Mouse (Mus musculus) spleen, postnatal 4 days (tissue): ENCODE measurements around the gene E130311K13Rik.

ENCODE experiments used
- DNase-seq, 2 experiments: peaks; one replicate each; pipeline ENCODE4 v3.0.0; 2022; ENCODE audit warnings: low spot score in 2 of 2

E130311K13Rik gene

DNA sequence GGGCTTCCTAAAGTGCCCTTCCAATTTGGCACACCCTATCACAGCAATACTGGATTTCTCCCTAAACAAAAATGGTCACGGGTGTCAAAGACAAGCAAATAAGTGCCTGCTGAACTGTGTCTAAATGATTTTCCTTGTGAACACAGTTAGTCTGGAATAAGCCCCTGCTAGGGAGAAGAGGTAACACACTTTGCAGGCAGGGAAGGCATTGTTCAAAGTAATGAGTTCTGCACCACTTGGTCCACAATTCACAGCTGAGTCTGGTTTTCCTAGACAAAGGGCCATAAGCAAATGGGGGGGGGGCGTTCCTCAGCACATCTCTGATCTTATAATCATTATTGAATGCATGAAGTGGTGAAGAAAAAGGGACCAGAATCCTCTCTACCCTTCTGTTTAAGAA lies 33.5 kb downstream of the E130311K13Rik start:
- DNase-seq: no peak

DNA sequence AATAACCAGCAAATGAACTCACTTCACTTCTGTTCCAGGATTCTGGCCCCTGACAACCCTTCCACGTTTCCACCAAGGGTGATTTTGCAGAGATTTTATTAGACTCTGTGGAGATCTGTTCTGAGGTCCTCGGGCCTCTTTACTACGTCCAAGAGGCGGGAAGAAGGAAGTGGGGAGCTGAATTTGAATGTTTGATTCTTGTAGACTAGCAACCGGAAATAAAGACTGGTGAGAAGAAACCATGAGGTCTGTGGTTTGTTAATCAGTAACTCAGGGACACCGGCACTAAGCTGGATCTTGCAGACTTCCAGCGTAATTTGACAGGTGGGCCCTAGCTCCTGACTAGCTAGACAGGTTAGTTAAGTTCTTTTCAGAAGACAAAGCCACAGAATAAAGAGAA lies 35.6 kb downstream of the E130311K13Rik start:
- DNase-seq: no peak

DNA sequence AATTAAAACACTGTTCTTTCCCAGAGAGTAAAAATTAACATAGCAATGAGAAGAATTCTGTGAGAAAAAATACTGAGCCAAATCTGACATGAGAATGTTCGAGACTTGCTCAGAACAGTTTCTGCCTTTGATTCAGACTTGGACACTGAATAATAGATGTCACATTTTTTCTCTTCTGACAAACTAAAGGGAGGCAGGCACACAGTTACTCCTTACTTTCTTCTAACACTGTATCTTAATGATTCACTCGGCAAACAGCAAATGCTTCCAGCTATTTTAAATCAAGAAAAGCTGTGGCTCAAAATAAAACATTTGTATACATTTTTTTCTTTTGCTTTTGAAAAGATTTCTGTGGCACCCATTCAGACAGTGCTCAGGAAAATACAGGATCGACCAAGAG lies 37.1 kb downstream of the E130311K13Rik start:
- no peak for DNase-seq

DNA sequence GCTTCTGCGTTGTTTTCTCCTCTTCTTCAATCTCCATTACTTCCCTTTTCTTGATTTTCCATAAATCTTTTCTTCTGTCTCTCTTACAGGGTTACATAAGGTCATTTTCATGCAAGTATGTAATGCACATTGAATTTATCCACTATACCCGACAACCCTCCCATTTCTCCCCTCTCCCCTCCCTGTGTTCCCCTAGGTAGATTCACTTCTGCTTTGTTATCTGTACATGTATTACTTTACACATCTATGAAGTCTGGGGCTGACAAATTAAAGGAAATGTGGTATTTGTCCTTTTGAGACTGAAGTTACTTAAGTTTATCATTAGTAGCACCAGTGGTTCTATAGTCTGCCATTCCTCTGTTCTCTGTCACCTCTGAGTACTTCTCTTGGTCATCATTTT lies 48.2 kb downstream of the E130311K13Rik start:
- no peak for DNase-seq

DNA sequence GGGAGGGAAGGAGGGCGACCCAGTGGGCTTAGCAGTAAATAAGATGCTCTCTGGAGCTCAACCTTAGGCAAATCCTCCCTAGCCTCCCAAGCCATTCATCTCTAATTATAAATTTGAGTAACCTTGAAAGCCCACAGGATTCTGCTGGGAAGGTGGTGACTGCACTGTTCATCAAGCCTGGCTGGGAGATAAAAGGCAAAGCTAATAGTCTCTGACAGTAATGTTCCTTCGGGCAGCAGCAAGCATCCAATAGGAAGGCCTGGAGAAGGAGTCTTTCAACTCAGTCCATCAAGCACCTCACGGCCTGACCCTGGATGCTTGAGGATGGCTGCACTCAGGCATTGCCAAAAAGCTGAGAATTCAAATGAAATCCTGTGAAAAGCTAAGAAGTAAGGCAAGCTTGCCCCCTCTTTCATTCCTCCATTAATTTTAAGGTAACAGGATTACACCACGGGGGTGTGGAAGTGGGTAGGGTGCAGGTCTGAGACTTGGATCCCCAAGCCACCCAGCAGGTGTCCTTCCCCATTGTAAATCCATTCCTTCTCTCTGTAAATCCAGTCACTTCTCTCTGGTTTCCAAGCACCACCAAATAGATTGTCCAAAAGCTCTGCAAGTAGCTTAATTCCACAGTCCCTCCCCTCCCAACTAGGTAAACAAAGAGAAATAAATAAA lies 50.1 kb downstream of the E130311K13Rik start:
- no peak for DNase-seq

DNA sequence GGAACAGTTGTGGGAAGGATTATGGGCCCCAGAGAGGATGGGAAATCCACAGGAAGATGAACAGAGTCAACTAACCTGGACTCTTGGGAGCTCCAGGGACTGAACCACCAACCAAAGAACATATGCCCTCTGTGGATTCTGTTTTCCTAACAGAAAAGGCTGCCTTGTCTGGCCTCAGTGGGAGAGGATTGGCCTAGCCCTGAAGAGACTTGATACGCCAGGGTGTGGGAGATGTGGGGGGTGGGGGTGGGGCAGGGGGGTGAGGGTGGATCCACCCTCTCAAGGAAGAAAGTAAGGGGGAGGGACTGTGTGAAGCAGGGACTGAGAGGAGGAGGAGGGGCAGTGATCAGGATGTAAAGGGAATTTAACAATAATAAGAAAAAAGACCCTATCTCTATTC lies 56.5 kb downstream of the E130311K13Rik start:
- no peak for DNase-seq

DNA sequence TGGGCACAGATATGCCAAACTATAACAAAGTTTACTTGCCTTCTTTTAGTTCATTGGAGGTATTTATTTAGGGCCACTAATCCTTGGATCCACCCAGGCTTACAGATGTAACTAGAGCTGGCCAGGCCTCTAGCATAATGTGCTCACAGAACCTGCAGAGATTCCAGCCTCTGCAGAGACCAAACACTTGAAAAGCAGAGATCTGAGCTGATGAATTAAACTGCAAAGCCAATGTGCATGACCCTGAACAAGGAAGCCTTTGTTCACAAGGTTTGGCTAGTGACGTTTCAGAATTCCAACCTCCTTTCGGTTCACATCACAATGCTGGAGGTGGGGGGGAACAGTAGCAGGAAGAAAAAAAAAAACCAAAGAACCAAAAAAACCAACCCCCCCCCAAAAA lies 58.0 kb downstream of the E130311K13Rik start:
- no peak for DNase-seq

DNA sequence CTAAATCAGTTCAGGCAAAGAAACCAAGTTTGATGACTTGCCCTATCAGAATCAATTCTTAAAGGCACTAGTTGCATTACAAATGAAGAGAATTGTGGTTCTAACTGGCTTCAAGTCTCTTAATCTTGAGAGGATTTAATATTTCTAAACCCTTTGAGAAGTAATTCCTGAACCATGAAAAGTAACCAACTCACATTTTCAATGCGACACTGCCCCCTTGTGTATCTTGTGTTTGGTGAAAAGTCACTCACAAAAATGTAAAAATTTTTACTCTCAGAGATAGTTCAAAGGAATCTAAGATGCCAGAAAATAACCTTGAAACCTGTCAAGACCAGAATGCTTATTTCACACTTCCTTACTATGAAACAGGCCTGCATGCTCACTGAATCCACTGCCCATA lies 61.0 kb downstream of the E130311K13Rik start:
- no peak for DNase-seq

DNA sequence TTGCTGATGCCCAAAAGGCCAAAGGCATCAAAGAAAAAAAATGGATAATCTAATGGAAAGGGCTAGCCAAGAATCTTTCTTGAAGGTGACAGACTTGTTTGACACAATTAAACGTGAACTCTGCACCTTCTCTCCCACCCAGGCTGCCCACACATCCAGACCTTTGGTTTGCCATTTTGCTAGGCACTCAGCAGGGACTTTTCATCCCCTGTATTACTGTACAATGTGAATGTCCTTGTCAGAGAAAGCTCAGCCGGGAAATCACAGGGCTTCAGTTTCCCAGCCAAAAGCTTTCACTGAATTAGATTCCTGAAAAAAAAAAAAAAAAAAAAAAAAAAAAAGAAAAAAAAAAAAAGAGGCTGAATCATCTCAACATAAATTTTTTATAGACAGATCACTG lies 64.2 kb downstream of the E130311K13Rik start:
- DNase-seq: no peak
